Mouse (Mus musculus): Measurements from ENCODE around the gene Tstd2. TPM values are rescaled to one million over a fixed set of nuclear protein-coding genes. Genes with fewer than 3 reads are reported as not detected.

Tstd2 gene
- 6.7 and 6.9 TPM in 2 replicates for polyA plus RNA-seq (2012; rRNA removed)

DNA sequence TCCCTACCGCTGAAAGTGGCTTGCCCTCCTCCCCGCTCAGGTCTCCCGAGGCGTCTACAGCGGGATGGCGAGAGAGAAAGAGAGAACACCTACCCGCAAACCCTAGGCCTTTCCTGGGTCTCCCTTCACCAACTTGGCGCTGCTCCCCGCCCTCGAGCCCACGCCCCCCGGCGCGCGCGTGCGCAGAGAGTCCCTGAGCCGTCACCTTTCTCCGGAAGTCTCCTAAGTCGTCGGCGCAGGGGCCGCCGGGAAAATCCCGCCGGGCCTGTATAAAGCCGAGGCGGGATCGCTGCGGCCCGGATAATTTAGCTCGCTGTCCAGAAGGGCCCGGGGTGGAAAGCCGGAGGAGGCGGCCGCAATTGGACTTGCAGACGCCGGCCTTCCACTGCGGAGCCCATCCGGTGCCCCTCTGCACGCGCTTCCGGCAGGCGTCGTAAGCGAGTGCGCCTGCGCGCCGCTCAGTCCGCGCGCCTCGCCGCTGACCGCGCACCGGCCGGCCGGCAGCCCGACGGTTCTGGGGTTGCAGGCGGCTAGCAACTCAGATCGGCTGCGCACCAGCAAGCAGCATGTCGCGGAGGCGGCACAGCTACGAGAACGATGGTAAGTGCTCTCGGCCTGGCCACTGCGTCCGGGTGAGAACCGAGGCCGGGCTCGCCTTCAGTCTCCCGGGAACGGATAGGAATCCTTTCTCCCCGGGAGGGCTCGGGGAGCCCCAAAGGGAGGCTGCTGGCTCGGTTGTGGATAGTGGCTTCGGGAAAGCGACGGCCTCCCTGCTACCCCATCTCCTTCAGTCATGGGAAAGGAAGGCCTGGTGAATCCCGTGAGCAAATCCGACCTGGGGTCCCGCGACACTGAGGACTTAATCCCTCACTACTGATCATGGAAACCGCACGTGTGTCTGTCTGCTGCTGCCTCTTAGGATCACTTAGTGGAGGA lies at the start of gene Tstd2, which contains the start of gene Ncbp1:
Tstd2 (minus strand) TSS at position 408 of the 936 bp plus-strand sequence.
Ncbp1 (plus strand) TSS at position 327 of the 936 bp plus-strand sequence.

Other genes starting within 250 kb of the Tstd2 start
- 0.06 and 0.07 TPM in 2 replicates for gene Ccdc180, start 248.4 kb downstream of the Tstd2 start, polyA plus RNA-seq (2012; rRNA removed)
- 15.3 and 16.2 TPM in 2 replicates for gene Tdrd7, start 173.4 kb downstream of the Tstd2 start, polyA plus RNA-seq (2012; rRNA removed)
- 13.1 and 13.7 TPM in 2 replicates for gene Tmod1, start 99.8 kb downstream of the Tstd2 start, polyA plus RNA-seq (2012; rRNA removed)
- 22.7 and 23.9 TPM in 2 replicates for gene Ncbp1, start 81 bp downstream of the Tstd2 start, polyA plus RNA-seq (2012; rRNA removed)
- 9.3 and 9.9 TPM in 2 replicates for gene Xpa, start 57.6 kb upstream of the Tstd2 start, polyA plus RNA-seq (2012; rRNA removed)
- gene Foxe1, start 204.9 kb upstream of the Tstd2 start, polyA plus RNA-seq (2012; rRNA removed) = 0.02 and 0.03 TPM in 2 replicates